9 mouse cellular contexts compared by ENCODE assay signal in the genomic region with DNA sequence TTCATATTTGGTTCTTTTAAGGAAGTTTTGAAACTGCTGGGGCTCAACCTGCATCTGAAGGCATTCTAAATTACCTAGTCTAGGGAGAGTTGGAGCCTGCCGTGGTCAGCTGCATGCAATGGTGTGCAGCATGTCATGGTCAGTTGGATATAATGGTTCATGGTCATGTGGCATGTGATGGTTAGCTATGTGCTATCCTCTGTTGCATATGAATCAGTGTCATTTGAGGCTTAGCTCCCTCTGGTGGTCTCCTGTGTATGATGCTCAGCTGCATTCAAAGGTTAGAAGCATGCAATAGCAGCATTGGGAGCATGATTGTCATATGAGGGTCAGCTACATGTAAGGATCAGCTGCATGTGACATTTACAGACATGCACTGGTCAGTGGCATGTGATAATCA.
DNase-seq lines count a peak whose midpoint lies in the region; ATAC-seq and TF ChIP-seq lines count a peak whose summit lies in the region.
"Had no signal": no experiment of that assay in that cellular context is flagged by ENCODE, and none has a peak within 500 bp of the region (broad histone marks: within the 10 kb centered on the region; RNA-seq: fewer than 3 reads in every experiment).

No protein-coding gene starts in this region.

- TF ChIP-seq POLR2A in brain, embryonic 14.5 days (IDR thresholded peaks at IDR 0.05; ENCODE audit: borderline replicate concordance, extremely low read depth, insufficient read depth, insufficient read length, poor library complexity, severe bottlenecking) = no peak

- no peak overlapping the region for H3K4me2 ChIP-seq in liver, embryonic 14.5 days (ENCODE audit: low read depth)
- no peak overlapping the region for H3K4me2 ChIP-seq in liver, embryonic 11.5 days
- H3K4me2 ChIP-seq: liver, embryonic 13.5 days had no signal

- H3K27me3 ChIP-seq in liver, embryonic 14.5 days (ENCODE audit: control insufficient read depth, insufficient read depth, low read length) = no peaks in the 10 kb centered on the region
- no peaks in the 10 kb centered on the region for H3K27me3 ChIP-seq in liver, embryonic 11.5 days (replicated peaks; ENCODE audit: control insufficient read depth, insufficient read depth, low read length)
- H3K27me3 ChIP-seq: liver, embryonic 13.5 days had no signal

- H3K36me3 ChIP-seq in liver, embryonic 14.5 days (replicated peaks; ENCODE audit: control insufficient read depth, insufficient read depth, low read depth) = no peaks in the 10 kb centered on the region
- no peaks in the 10 kb centered on the region for H3K36me3 ChIP-seq in liver, embryonic 11.5 days (ENCODE audit: control insufficient read depth, insufficient read depth, low read length)
- H3K36me3 ChIP-seq: liver, embryonic 13.5 days had no signal

- peak; percentile 5 for DNase-seq in cerebellum, adult 8-10 months
- DNase-seq in cerebellum, adult 11 months = no peak
- no peak for DNase-seq in liver, embryonic 14.5 days (ENCODE audit: low read depth in 3 of 3, low spot score in 3 of 3)
- DNase-seq in liver, embryonic 11.5 days (ENCODE audit: low spot score) = no peak
- peak; percentile 39 for DNase-seq in brain, embryonic 14.5 days (ENCODE audit: low read depth)
- peak; percentile 30 for DNase-seq in layer of hippocampus, adult 9-10 months (ENCODE audit: low spot score)
- peak; percentile 11 for DNase-seq in right cerebral cortex, postnatal 14 days
- DNase-seq in ovary, postnatal 10 days (ENCODE audit: low spot score) = no peak
- DNase-seq: liver, embryonic 13.5 days had no signal

- H3K9me3 ChIP-seq in liver, embryonic 14.5 days (ENCODE audit: control insufficient read depth, low read length) = no peaks in the 10 kb centered on the region
- no peaks in the 10 kb centered on the region for H3K9me3 ChIP-seq in liver, embryonic 11.5 days (ENCODE audit: control insufficient read depth, low read length)
- H3K9me3 ChIP-seq: liver, embryonic 13.5 days had no signal

- H3K4me1 ChIP-seq in liver, embryonic 14.5 days (replicated peaks; ENCODE audit: control insufficient read depth in 2 of 2, insufficient read depth in 2 of 2, low read length in 1 of 2) = no peaks in the 10 kb centered on the region
- no peaks in the 10 kb centered on the region for H3K4me1 ChIP-seq in liver, embryonic 11.5 days (replicated peaks; ENCODE audit: control insufficient read depth, insufficient read depth, low read length)
- H3K4me1 ChIP-seq: liver, embryonic 13.5 days had no signal

- no peak overlapping the region for H3K9ac ChIP-seq in liver, embryonic 14.5 days (replicated peaks)
- H3K9ac ChIP-seq in liver, embryonic 11.5 days (ENCODE audit: low read depth, low read length) = no peak overlapping the region
- H3K9ac ChIP-seq: liver, embryonic 13.5 days had no signal

- no peak for ATAC-seq in liver, embryonic 14.5 days (ENCODE audit: insufficient read depth)
- no peak for ATAC-seq in liver, embryonic 11.5 days (replicated peaks; ENCODE audit: low FRiP score)

- WGBS in liver, embryonic 14.5 days (ENCODE audit: insufficient replicate concordance) = 56% methylated on average over 1 of the region's 1 CpGs
- 87% methylated on average over 1 of the region's 1 CpGs for WGBS in liver, embryonic 11.5 days

- H3K4me3 ChIP-seq in liver, embryonic 14.5 days (ENCODE audit: insufficient read depth in 1 of 2, low read depth in 2 of 2, low read length in 2 of 2) = no peak overlapping the region
- no peak overlapping the region for H3K4me3 ChIP-seq in liver, embryonic 11.5 days (ENCODE audit: low read depth, low read length)
- H3K4me3 ChIP-seq: liver, embryonic 13.5 days had no signal

- peak; percentile 56 for TF ChIP-seq CTCF in liver, embryonic 14.5 days (IDR thresholded peaks at IDR 0.05; ENCODE audit: low read depth)
- TF ChIP-seq CTCF in brain, embryonic 14.5 days (IDR thresholded peaks at IDR 0.05; ENCODE audit: borderline replicate concordance, extremely low read depth, insufficient read depth, insufficient read length) = peak; percentile 47; the same call in 1 of the 2 replicates

- H3K27ac ChIP-seq in liver, embryonic 14.5 days = no peak overlapping the region
- H3K27ac ChIP-seq in liver, embryonic 11.5 days (ENCODE audit: low read depth, low read length) = no peak overlapping the region
- H3K27ac ChIP-seq: liver, embryonic 13.5 days had no signal

- TF ChIP-seq EP300 in liver, embryonic 14.5 days (IDR thresholded peaks at IDR 0.05; ENCODE audit: low read depth) = no peak

Comparison
In these comparisons a context has a peak if more than half of its experiments do, and no peak if none do; other contexts are left out.
1. DNase-seq: peak in cerebellum, adult 8-10 months (single experiment), brain, embryonic 14.5 days (single experiment), layer of hippocampus, adult 9-10 months (single experiment) and right cerebral cortex, postnatal 14 days (single experiment); none in cerebellum, adult 11 months (single experiment), liver, embryonic 14.5 days (0 of 3), liver, embryonic 11.5 days (single experiment) and ovary, postnatal 10 days (single experiment).